Mouse (Mus musculus): ENCODE results near the gene Bcat1. TPM values are rescaled to one million over a fixed set of nuclear protein-coding genes. Genes with fewer than 3 reads are reported as not detected.

The Bcat1 gene
- total RNA-seq (2022), result 1 to 10 TPM in 2 of 4 experiments, under 1 TPM in 2; 0.34 to 1.6 (median 1.0) TPM

GRCm38 (mm10) chr6:145075548-145076224, at the start of gene Bcat1:
Gene Bcat1 (minus strand): TSS chr6:145076184.
- DNase-seq (ENCODE audit: low spot score), result no peak

- peak; percentile 36 for DNase-seq (ENCODE audit: low spot score)
Measured at GRCm38 (mm10) chr6:145125591-145126113, 49.7 kb upstream of the Bcat1 start.

GRCm38 (mm10) chr6:145124621-145125020, 48.6 kb upstream of the Bcat1 start:
- no peak for DNase-seq (ENCODE audit: low spot score)

GRCm38 (mm10) chr6:145123136-145124060, 47.4 kb upstream of the Bcat1 start:
- DNase-seq (ENCODE audit: low spot score), result no peak

- no peak for DNase-seq (ENCODE audit: low spot score)
Measured at GRCm38 (mm10) chr6:145122423-145123059, 46.6 kb upstream of the Bcat1 start.

GRCm38 (mm10) chr6:145121590-145122420, 45.8 kb upstream of the Bcat1 start:
- DNase-seq (ENCODE audit: low spot score), result no peak

- peak; percentile 46 for DNase-seq (ENCODE audit: low spot score)
Measured at GRCm38 (mm10) chr6:145120787-145121589, 45.0 kb upstream of the Bcat1 start.

- DNase-seq (ENCODE audit: low spot score), result no peak
Measured at GRCm38 (mm10) chr6:145120086-145120485, 44.1 kb upstream of the Bcat1 start.

- no peak for DNase-seq (ENCODE audit: low spot score)
Measured at GRCm38 (mm10) chr6:145116098-145116672, 40.2 kb upstream of the Bcat1 start.

GRCm38 (mm10) chr6:145115476-145116097, 39.6 kb upstream of the Bcat1 start, which contains the start of gene Lrmp:
Gene Lrmp (plus strand): TSS chr6:145115653.
- DNase-seq (ENCODE audit: low spot score), result no peak

GRCm38 (mm10) chr6:145114561-145114960, 38.6 kb upstream of the Bcat1 start:
- DNase-seq (ENCODE audit: low spot score), result no peak

- DNase-seq (ENCODE audit: low spot score), result no peak
Measured at GRCm38 (mm10) chr6:145112865-145113264, 36.9 kb upstream of the Bcat1 start.

GRCm38 (mm10) chr6:145110786-145111185, 34.8 kb upstream of the Bcat1 start:
- no peak for DNase-seq (ENCODE audit: low spot score)

- DNase-seq (ENCODE audit: low spot score), result no peak
Measured at GRCm38 (mm10) chr6:145106163-145106842, 30.3 kb upstream of the Bcat1 start.

- no peak for DNase-seq (ENCODE audit: low spot score)
Measured at GRCm38 (mm10) chr6:145105439-145105838, 29.5 kb upstream of the Bcat1 start.

- no peak for DNase-seq (ENCODE audit: low spot score)
Measured at GRCm38 (mm10) chr6:145104241-145104939, 28.4 kb upstream of the Bcat1 start.

GRCm38 (mm10) chr6:145100923-145101322, 24.9 kb upstream of the Bcat1 start:
- DNase-seq (ENCODE audit: low spot score), result no peak

GRCm38 (mm10) chr6:145094431-145094830, 18.4 kb upstream of the Bcat1 start:
- no peak for DNase-seq (ENCODE audit: low spot score)

Measured in heart, adult 8-10 months (tissue).